Mouse (Mus musculus): ENCODE results near the gene Cybrd1. TPM values are rescaled to one million over a fixed set of nuclear protein-coding genes. Genes with fewer than 3 reads are reported as not detected.

Cybrd1 gene
- polyA plus RNA-seq (2014; fragmentation: Illumina TruSeq; extraction: RNeasy Lipid Tissue Mini Kit (QIAGEN cat#74804); ENCODE audit: low read depth, low replicate concordance): 2.4 TPM

GRCm38 (mm10) chr2:71117797-71118708, at the start of gene Cybrd1:
TSS of gene Cybrd1 (plus strand) at chr2:71117923.

Other genes with a start within 250 kb of the Cybrd1 start
- 5.3 TPM for gene Dcaf17, start 62.6 kb upstream of the Cybrd1 start, polyA plus RNA-seq (2014; fragmentation: Illumina TruSeq; extraction: RNeasy Lipid Tissue Mini Kit (QIAGEN cat#74804); ENCODE audit: low read depth, low replicate concordance)
- 7.1 TPM for gene Mettl8, start 62.3 kb upstream of the Cybrd1 start, polyA plus RNA-seq (2014; fragmentation: Illumina TruSeq; extraction: RNeasy Lipid Tissue Mini Kit (QIAGEN cat#74804); ENCODE audit: low read depth, low replicate concordance)
- gene Dync1i2, start 93.8 kb downstream of the Cybrd1 start, polyA plus RNA-seq (2014; fragmentation: Illumina TruSeq; extraction: RNeasy Lipid Tissue Mini Kit (QIAGEN cat#74804); ENCODE audit: low read depth, low replicate concordance): 60.1 TPM
- 150 TPM for gene Slc25a12, start 249.8 kb downstream of the Cybrd1 start, polyA plus RNA-seq (2014; fragmentation: Illumina TruSeq; extraction: RNeasy Lipid Tissue Mini Kit (QIAGEN cat#74804); ENCODE audit: low read depth, low replicate concordance)